Mouse (Mus musculus): ENCODE data around the gene Gimap5. TPM values are rescaled to one million over a fixed set of nuclear protein-coding genes. Genes with fewer than 3 reads are reported as not detected.

The Gimap5 gene
- total RNA-seq, 1 experiment = 0.31 TPM

- no peak overlapping the region for H3K9ac ChIP-seq (ENCODE audit: insufficient read depth, low read depth, low read length, poor library complexity, severe bottlenecking)
- DNase-seq (ENCODE audit: low read depth, low spot score) = no peak
- H3K27ac ChIP-seq (ENCODE audit: insufficient read depth, low read depth, low read length, poor library complexity, severe bottlenecking) = no peak overlapping the region
- TF ChIP-seq MAFK (IDR thresholded peaks at IDR 0.05; ENCODE audit: insufficient read depth, low read depth, low read length) = no peak
- no peak for TF ChIP-seq ZC3H11A (IDR thresholded peaks at IDR 0.05; ENCODE audit: borderline replicate concordance, low read depth, low read length)
- TF ChIP-seq HCFC1 (IDR thresholded peaks at IDR 0.05; ENCODE audit: borderline replicate concordance, insufficient read depth, low read length) = no peak
- TF ChIP-seq CHD2 (IDR thresholded peaks at IDR 0.05; ENCODE audit: low read depth, low read length) = no peak
- no peak for TF ChIP-seq ZNF384 (IDR thresholded peaks at IDR 0.05; ENCODE audit: low read depth, low read length)
- no peaks in the 10 kb centered on the region for H3K9me3 ChIP-seq (ENCODE audit: control insufficient read depth, insufficient read depth, low read depth, low read length)
- H3K4me3 ChIP-seq (ENCODE audit: insufficient read depth in 1 of 2, low read depth in 1 of 2, low read length in 2 of 2, poor library complexity in 1 of 2, severe bottlenecking in 1 of 2) = no peak overlapping the region
- no peaks in the 10 kb centered on the region for H3K4me1 ChIP-seq (ENCODE audit: control insufficient read depth in 2 of 2, insufficient read depth in 2 of 2, low read length in 2 of 2, poor library complexity in 1 of 2)
- no peaks in the 10 kb centered on the region for H3K36me3 ChIP-seq (ENCODE audit: control insufficient read depth, insufficient read depth, low read length, poor library complexity, severe bottlenecking)
- in situ Hi-C loops (cut with MboI; ENCODE audit: low sequenced_read_pairs in 2 of 2, unreplicated experiment in 2 of 2) = no loop called here
These were observed 22.9 kb downstream of the Gimap5 start for GRCm38 (mm10) chr6:48768933-48769332.

- in situ Hi-C loops (cut with MboI; ENCODE audit: low sequenced_read_pairs in 2 of 2, unreplicated experiment in 2 of 2) = no loop called here
- Histone ChIP-seq H3K4me1 (ENCODE audit: control insufficient read depth in 2 of 2, insufficient read depth in 2 of 2, low read length in 2 of 2, poor library complexity in 1 of 2) (no peaks in the 10 kb centered on the region), H3K27ac (ENCODE audit: insufficient read depth, low read depth, low read length, poor library complexity, severe bottlenecking) (no peak within 1 kb of the TSS), H3K9ac (ENCODE audit: insufficient read depth, low read depth, low read length, poor library complexity, severe bottlenecking) (no peak within 1 kb of the TSS), H3K4me3 (ENCODE audit: insufficient read depth in 1 of 2, low read depth in 1 of 2, low read length in 2 of 2, poor library complexity in 1 of 2, severe bottlenecking in 1 of 2) (no peak within 1 kb of the TSS), H3K36me3 (ENCODE audit: control insufficient read depth, insufficient read depth, low read length, poor library complexity, severe bottlenecking) (no peaks in the 10 kb centered on the region), H3K9me3 (ENCODE audit: control insufficient read depth, insufficient read depth, low read depth, low read length) (no peaks in the 10 kb centered on the region)
- DNase-seq (ENCODE audit: low read depth, low spot score) = no peak
- TF ChIP-seq ZNF384 (IDR thresholded peaks at IDR 0.05; ENCODE audit: low read depth, low read length) = no peak
- TF ChIP-seq MAFK (IDR thresholded peaks at IDR 0.05; ENCODE audit: insufficient read depth, low read depth, low read length) = no peak
- TF ChIP-seq ZC3H11A (IDR thresholded peaks at IDR 0.05; ENCODE audit: borderline replicate concordance, low read depth, low read length) = no peak
- TF ChIP-seq HCFC1 (IDR thresholded peaks at IDR 0.05; ENCODE audit: borderline replicate concordance, insufficient read depth, low read length) = no peak
- TF ChIP-seq CHD2 (IDR thresholded peaks at IDR 0.05; ENCODE audit: low read depth, low read length) = no peak
These were observed 24.7 kb downstream of the Gimap5 start, which contains the start of gene Gimap3 for GRCm38 (mm10) chr6:48770696-48771095. Gene Gimap3, minus strand, starts transcription at chr6:48770851.

DNA sequence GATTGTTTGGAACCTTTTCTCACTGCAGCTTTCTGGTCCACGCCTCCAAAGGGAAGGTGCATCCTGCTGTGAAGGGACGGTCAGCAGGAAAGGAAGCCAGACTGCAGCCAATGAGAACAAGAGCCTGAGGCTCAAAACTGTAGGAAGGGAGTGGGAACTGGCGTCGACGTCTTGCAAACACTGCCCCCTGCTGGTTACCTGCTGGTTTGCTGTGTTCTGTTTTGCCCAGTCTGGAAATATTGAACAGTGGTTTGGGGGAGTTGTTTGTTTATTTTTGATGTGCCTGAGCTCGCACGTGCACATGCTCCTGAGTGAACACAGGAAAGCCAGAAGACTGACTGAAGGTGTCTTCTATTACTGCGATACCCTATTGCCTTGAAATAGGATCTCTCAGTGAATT lies 26.0 kb downstream of the Gimap5 start:
- no peaks in the 10 kb centered on the region for H3K36me3 ChIP-seq (ENCODE audit: control insufficient read depth, insufficient read depth, low read length, poor library complexity, severe bottlenecking)
- in situ Hi-C loops (cut with MboI; ENCODE audit: low sequenced_read_pairs in 2 of 2, unreplicated experiment in 2 of 2) = no loop called here
- no peaks in the 10 kb centered on the region for H3K4me1 ChIP-seq (ENCODE audit: control insufficient read depth in 2 of 2, insufficient read depth in 2 of 2, low read length in 2 of 2, poor library complexity in 1 of 2)
- H3K27ac ChIP-seq (ENCODE audit: insufficient read depth, low read depth, low read length, poor library complexity, severe bottlenecking) = no peak overlapping the region
- DNase-seq (ENCODE audit: low read depth, low spot score) = peak; percentile 62
- H3K4me3 ChIP-seq (ENCODE audit: insufficient read depth in 1 of 2, low read depth in 1 of 2, low read length in 2 of 2, poor library complexity in 1 of 2, severe bottlenecking in 1 of 2) = no peak overlapping the region
- TF ChIP-seq ZC3H11A (IDR thresholded peaks at IDR 0.05; ENCODE audit: borderline replicate concordance, low read depth, low read length) = peak; percentile 59; the same call in 1 of the 2 replicates
- no peak for TF ChIP-seq MAFK (IDR thresholded peaks at IDR 0.05; ENCODE audit: insufficient read depth, low read depth, low read length)
- no peaks in the 10 kb centered on the region for H3K9me3 ChIP-seq (ENCODE audit: control insufficient read depth, insufficient read depth, low read depth, low read length)
- no peak overlapping the region for H3K9ac ChIP-seq (ENCODE audit: insufficient read depth, low read depth, low read length, poor library complexity, severe bottlenecking)

DNA sequence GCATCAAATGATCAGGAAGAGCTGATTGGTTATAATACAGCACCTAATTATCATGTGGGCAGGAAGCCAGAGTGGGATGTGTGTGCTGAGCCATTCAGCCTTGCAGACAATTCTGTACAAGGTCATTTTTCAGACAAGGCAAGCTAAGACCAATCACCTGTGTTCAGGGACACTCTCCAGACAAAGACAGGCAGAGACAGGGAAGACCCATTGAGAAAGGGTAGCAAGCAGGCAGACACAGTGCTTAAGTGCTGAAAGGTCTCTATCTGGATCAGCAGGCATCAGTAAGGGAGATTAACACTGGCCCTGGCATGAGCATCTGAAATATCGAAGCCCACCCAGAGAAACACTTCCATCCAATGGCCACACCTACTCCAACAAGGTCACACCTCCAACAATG lies 38.4 kb downstream of the Gimap5 start:
- Histone ChIP-seq H3K36me3 (ENCODE audit: control insufficient read depth, insufficient read depth, low read length, poor library complexity, severe bottlenecking) (no peaks in the 10 kb centered on the region), H3K27ac (ENCODE audit: insufficient read depth, low read depth, low read length, poor library complexity, severe bottlenecking) (no peak overlapping the region), H3K4me1 (ENCODE audit: control insufficient read depth in 2 of 2, insufficient read depth in 2 of 2, low read length in 2 of 2, poor library complexity in 1 of 2) (no peaks in the 10 kb centered on the region), H3K4me3 (ENCODE audit: insufficient read depth in 1 of 2, low read depth in 1 of 2, low read length in 2 of 2, poor library complexity in 1 of 2, severe bottlenecking in 1 of 2) (no peak overlapping the region), H3K9ac (ENCODE audit: insufficient read depth, low read depth, low read length, poor library complexity, severe bottlenecking) (no peak overlapping the region), H3K9me3 (ENCODE audit: control insufficient read depth, insufficient read depth, low read depth, low read length) (no peaks in the 10 kb centered on the region)
- in situ Hi-C loops (cut with MboI; ENCODE audit: low sequenced_read_pairs in 2 of 2, unreplicated experiment in 2 of 2) = no loop called here
- DNase-seq (ENCODE audit: low read depth, low spot score) = no peak
- TF ChIP-seq HCFC1 (IDR thresholded peaks at IDR 0.05; ENCODE audit: borderline replicate concordance, insufficient read depth, low read length) (no peak), ZC3H11A (IDR thresholded peaks at IDR 0.05; ENCODE audit: borderline replicate concordance, low read depth, low read length) (no peak), MAFK (IDR thresholded peaks at IDR 0.05; ENCODE audit: insufficient read depth, low read depth, low read length) (no peak), ZNF384 (IDR thresholded peaks at IDR 0.05; ENCODE audit: low read depth, low read length) (no peak), CHD2 (IDR thresholded peaks at IDR 0.05; ENCODE audit: low read depth, low read length) (no peak)

DNA sequence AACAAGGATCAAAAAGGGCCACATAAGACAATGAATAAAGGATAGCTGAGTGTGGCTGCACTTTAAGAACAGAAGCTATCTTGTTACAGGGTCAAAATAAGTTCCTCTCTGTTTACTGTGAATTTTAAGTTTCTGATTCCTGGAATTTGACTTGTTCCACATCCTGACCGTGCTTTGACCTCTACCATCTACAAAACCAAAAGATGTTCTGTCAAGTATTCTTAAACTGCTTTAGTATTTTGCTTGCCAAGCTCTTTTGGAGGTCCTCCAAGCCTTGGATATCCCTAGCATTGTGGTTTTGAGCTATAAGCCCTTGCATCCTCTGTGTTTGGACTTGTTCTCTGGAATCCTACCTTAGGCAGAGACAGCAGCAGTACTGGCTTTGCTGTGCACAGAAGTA lies 39.2 kb downstream of the Gimap5 start:
- Histone ChIP-seq H3K9ac (ENCODE audit: insufficient read depth, low read depth, low read length, poor library complexity, severe bottlenecking) (no peak overlapping the region), H3K36me3 (ENCODE audit: control insufficient read depth, insufficient read depth, low read length, poor library complexity, severe bottlenecking) (no peaks in the 10 kb centered on the region), H3K27ac (ENCODE audit: insufficient read depth, low read depth, low read length, poor library complexity, severe bottlenecking) (no peak overlapping the region), H3K4me3 (ENCODE audit: insufficient read depth in 1 of 2, low read depth in 1 of 2, low read length in 2 of 2, poor library complexity in 1 of 2, severe bottlenecking in 1 of 2) (no peak overlapping the region), H3K9me3 (ENCODE audit: control insufficient read depth, insufficient read depth, low read depth, low read length) (no peaks in the 10 kb centered on the region), H3K4me1 (ENCODE audit: control insufficient read depth in 2 of 2, insufficient read depth in 2 of 2, low read length in 2 of 2, poor library complexity in 1 of 2) (no peaks in the 10 kb centered on the region)
- no peak for TF ChIP-seq ZNF384 (IDR thresholded peaks at IDR 0.05; ENCODE audit: low read depth, low read length)
- no peak for TF ChIP-seq ZC3H11A (IDR thresholded peaks at IDR 0.05; ENCODE audit: borderline replicate concordance, low read depth, low read length)
- TF ChIP-seq CHD2 (IDR thresholded peaks at IDR 0.05; ENCODE audit: low read depth, low read length) = no peak
- TF ChIP-seq HCFC1 (IDR thresholded peaks at IDR 0.05; ENCODE audit: borderline replicate concordance, insufficient read depth, low read length) = no peak
- TF ChIP-seq MAFK (IDR thresholded peaks at IDR 0.05; ENCODE audit: insufficient read depth, low read depth, low read length) = no peak
- in situ Hi-C loops (cut with MboI; ENCODE audit: low sequenced_read_pairs in 2 of 2, unreplicated experiment in 2 of 2) = no loop called here
- no peak for DNase-seq (ENCODE audit: low read depth, low spot score)

All from ES-E14 (cell line).